Mouse (Mus musculus): ENCODE data around the gene Mrpl51.

Mrpl51 gene

GRCm38 (mm10) chr6:125232516-125232915 is 40.9 kb downstream of the Mrpl51 start:
- no peak for DNase-seq (ENCODE audit: low spot score)

- no peak for DNase-seq (ENCODE audit: low spot score)
Observed at GRCm38 (mm10) chr6:125233816-125234519, 42.4 kb downstream of the Mrpl51 start.

- no peak for DNase-seq (ENCODE audit: low spot score)
Observed at GRCm38 (mm10) chr6:125234520-125234828, 42.9 kb downstream of the Mrpl51 start.

GRCm38 (mm10) chr6:125236341-125236740 is 44.7 kb downstream of the Mrpl51 start:
- no peak for DNase-seq (ENCODE audit: low spot score)

GRCm38 (mm10) chr6:125236782-125237181 is 45.2 kb downstream of the Mrpl51 start, which contains the start of gene Cd27:
TSS of gene Cd27 (minus strand) at chr6:125237010.
- no peak for DNase-seq (ENCODE audit: low spot score)

- DNase-seq (ENCODE audit: low spot score) = no peak
Observed at GRCm38 (mm10) chr6:125237421-125237820, 45.8 kb downstream of the Mrpl51 start.

GRCm38 (mm10) chr6:125238396-125238795 is 46.8 kb downstream of the Mrpl51 start:
- DNase-seq (ENCODE audit: low spot score) = no peak

- no peak for DNase-seq (ENCODE audit: low spot score)
Observed at GRCm38 (mm10) chr6:125239547-125239946, 47.9 kb downstream of the Mrpl51 start.

- no peak for DNase-seq (ENCODE audit: low spot score)
Observed at GRCm38 (mm10) chr6:125240617-125241016, 49.0 kb downstream of the Mrpl51 start.

GRCm38 (mm10) chr6:125241566-125241965 is 50.0 kb downstream of the Mrpl51 start:
- DNase-seq (ENCODE audit: low spot score) = no peak

- no peak for DNase-seq (ENCODE audit: low spot score)
Observed at GRCm38 (mm10) chr6:125244551-125244950, 53.0 kb downstream of the Mrpl51 start.
